Mouse (Mus musculus) telencephalon, adult 2 months (tissue): Measurements from ENCODE around the gene Eri2.

Source experiments
- DNase-seq: peaks from one replicate; pipeline ENCODE4 v3.0.0-alpha.2; 2011; ENCODE audit warnings: low read depth, low spot score

Gene Eri2

DNA sequence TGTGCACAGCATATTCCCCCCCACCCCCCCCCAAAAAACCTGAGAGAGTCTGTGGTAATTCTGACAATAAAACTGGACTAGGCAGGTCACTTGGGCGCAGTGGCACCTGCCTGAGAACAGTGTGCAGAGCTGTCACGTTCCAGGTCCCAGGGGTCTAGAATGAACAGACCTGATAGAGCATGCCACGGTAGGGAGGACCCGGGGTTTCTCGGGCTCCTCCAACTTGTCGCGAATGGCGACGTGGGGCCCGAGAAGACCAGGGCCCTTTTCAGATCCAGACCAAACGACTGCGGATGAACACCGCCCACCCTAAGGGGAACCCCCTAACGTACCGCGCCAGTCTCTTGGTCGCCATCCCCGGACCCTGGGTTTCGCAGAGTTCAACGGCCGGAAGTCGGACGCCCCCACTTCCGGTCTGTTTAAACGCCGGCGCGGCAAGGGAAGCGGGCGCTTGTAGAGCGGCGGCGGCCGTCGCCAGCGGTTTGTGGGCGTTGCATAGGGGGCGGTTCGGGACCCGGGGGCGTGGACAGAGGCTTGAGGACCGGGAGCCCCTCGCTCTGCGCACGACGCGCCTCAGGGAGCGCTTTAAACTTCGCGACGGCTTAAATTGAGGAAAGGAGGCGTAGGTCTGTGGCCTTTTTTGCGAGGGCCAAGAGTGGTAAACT lies at the start of gene Eri2, which contains the start of gene Rexo5:
TSS of gene Eri2 (minus strand) at position 473 of the 665 bp plus-strand sequence.
TSS of gene Rexo5 (plus strand) at position 421 of the 665 bp plus-strand sequence.
- peak; percentile 21 for DNase-seq

DNA sequence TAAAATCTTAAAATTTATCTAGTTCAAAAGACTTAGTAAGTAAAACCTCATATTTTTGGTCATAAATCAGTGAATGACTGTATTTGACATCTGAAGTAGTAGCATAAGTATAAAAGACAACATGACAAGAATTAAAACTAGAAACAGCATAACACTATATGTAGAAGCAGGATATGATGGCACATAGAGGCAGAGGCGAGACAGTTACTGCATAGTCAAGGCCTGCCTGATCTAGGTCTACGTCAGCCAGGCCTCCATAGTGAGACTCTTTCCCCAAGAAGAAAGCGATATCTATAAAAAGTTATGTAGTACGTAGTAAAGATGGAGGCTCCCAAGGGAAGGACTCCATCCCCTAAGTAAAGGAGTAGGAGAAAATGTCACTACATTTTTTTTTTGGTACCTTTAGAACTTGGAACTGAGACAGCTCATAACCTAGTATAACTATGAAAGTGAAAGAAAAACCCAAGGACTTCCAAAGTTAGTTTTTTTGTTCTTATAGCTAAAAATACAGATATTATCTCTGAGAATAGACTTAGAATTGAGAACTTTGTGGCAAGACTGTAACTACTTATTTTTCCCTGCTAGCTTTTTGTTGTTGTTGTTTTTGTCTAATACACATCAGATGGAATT lies 48.1 kb upstream of the Eri2 start:
- no peak for DNase-seq

DNA sequence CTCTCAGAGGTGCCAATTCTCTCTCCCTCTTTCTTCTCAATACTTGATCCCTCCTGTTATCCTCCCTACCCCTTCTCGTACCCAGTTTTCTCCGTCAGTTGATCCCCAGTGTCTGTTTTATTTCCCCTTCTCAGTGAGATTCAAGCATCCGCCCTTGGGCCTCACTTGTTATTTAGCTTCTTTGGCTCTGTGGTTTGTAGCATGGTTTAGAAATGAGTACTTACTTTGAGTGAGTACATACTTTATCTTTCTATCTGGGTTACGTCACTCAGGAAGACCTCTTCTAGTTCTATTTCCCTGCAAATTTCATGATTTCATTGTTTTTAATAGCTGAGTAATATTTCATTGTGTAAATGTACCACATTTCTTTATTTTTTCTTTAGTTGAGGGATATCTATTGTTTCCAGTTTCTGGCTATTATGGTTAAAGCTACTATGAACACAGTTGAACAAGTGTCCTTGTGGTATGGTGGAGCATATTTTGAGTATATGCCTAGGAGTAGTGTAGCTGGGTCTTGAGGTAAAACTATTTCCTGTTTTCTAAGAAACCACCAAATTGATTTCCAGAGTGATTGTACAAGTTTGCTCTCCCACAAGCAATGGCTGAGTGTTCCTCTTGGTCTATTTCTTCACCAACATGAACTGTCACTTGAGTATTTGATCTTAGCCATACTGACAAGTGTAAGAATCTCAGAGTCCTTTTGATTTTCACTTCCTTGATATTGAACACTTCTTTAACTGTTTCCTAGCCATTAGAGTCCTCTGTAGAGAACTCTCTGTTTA lies 42.3 kb upstream of the Eri2 start:
- DNase-seq, result no peak

DNA sequence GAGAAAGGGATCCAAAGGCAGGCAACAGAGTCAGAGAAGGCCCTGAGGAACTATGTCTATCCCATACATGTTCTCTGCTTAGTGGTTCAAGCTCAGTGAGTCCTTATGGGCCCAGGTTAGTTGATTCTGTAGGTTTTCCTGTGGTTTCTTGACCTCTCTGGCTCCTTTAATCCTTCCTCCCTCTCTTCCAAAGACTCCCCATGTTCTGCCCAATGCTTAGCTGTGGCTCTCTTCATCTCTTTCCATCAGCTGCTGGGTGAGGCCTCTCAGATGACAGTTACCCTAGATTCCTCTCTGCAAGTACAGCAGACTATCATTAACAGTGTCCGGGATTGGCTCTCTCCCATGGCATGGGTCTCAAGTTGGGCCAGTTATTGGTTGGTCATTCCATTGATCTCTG lies 41.5 kb upstream of the Eri2 start:
- no peak for DNase-seq

DNA sequence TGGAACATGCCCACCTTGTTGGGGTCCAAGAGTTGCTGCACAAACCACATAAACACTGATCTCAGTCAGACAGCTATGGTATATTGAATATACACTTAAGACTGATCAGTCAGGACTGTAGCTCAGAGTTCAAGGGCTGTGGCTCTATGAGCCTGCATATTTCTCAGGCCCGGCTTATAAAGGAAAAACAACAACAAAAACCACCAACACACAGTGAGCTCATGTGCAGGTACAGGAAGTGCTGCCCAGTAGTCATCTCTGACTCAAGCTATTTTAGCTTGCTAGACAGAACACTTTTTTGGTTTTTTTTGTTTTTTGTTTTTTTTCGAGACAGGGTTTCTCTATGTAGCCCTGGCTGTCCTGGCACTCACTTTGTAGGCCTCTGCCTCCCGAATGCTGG lies 14.9 kb upstream of the Eri2 start:
- DNase-seq, result no peak

DNA sequence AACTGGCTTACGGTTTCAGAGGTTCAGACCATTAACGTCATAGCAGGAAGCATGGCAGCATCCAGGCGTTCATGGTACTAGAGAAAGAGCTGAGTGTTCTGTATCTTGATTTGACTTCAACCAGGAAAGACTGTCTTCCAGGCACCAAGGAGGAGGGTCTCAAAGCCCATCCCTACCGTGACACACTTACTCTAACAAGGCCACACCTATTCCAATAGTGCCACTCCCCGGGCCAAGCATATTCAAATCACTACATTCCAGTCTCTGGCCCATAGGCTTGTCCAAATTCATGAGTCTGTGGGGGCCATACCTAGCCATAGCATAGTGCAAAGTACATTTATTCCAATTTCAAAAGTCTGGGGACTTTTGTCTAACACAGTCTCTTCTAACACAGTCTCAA lies 13.5 kb upstream of the Eri2 start:
- no peak for DNase-seq

DNA sequence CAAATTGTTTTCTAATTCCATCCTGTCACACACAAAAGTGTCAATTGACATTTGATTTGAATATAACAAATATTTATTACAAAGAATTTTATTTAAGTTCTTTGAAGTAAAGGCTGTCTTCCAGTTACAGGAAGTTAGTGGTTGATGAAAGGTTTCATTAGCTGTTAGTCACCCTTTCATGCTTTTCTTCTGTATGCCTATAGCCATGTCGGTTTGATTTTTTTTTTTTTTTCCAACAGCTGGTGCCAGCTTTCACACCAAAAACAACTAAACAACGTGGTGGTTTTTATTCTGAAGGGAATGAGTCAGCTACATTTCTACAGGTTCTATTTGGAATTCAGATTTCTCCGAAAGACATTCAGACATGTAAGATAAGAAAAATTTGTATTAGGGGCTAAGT lies 7.1 kb upstream of the Eri2 start:
- DNase-seq, result no peak

DNA sequence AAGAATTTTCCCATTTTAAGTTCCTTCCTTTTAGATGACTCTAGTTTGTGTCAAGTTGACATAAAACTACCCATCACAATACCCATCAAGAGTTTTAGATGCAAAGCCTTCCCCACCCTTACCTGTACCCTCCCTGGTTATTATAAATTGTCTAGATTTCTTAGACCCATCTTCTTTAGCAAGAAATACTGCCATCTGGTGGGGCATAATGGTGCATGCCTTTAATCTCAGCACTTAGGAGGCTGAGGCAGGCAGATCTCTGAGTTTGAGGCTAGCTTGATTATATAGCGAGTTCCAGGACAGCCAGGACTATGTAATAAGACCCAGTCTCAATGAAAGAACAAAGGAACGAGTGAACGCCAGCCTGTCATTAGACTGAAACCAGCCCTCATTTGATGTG lies 6.6 kb upstream of the Eri2 start:
- DNase-seq, result no peak

DNA sequence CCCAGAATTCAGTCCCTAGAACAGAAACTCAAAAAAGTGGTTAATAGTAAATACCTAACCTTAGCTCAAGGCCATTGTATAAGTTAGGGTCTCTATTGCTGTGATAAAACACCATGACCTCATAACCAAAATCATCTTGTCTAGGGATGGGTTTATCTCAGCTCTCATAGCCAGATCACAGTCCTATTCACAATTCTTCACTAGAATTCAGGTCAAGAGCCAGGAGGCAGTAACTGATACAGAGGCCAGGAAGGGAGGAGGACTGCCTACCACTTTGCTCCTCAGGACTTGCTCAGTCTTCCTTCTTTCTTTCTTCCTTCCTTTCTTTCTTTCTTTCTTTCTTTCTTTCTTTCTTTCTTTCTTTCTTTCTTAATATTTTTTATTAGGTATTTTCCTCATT lies 1.5 kb upstream of the Eri2 start:
- no peak for DNase-seq

DNA sequence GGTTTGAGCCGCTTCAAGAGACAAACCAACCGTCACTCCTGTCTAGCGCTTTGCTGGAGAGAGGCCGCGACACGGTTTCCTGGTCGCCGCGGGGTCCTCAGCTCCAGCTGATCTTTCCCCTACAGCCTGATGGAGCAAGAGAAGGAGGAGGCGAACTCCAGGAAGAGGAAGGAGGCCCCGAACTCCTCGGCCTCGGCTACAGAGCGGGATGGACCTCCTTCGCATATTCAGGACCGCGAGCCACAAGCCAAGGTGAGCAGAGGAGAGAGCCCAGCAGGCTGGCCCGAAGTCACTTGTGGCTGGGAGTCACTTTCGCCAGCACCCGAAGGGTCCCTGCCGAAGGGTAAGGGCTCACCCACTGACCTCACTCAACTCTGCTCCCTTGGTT lies 387 bp upstream of the Eri2 start:
- DNase-seq, result no peak

DNA sequence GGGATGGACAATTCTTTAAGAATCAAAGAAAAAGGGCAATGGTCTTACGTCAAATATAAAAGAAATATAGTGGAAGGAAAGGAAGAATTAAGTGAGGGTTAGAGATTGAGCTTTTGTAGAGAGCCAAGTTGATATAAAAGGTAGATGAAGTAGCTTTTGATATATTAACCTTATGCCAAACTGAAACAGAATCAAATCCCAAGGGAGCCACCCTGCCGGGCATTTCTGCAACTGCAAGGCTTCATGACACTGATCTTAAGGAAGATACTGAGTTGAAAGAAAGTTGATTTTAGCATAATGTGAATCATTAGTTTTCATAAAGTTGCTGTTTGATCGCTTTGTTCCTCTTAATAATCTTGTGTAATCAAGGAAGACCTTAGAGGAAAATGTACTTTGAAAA lies 4.8 kb downstream of the Eri2 start:
- no peak for DNase-seq

DNA sequence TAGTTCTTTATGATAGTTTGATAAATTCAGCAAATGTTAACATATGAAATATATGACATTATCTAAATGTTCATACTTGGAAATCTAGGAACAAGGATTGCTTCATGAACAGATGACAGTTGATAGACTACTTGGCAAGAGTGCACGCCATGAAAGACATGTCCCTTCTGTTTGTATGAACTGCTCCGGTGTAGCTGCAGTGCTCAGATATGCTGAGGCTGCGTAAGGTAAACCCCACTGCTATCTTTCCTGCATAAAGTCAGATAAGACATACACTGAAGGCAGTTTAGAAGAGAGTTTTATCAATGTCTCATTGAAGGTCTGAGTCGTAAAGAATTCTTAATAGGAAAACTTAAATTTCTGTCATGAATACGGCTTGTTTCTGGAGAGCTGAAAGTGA lies 8.9 kb downstream of the Eri2 start:
- no peak for DNase-seq

DNA sequence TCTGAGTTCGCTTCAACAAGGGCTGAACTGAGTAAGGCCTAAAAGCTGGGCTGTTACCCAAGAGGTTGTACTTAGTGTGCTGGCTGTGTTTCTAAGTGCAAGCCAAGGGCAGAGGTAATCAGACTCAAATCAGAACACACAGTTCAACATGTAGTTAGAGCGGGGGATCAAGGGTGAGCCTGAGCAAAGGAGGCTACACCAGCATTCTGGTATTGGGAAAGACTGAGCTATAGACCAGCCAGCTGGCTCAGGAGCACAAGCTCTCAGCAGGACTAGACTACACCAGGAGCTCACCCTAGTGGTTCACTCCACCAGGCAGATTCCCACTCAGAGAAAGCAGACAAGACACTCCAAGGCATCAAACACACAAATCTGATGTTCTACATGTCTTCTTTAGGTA lies 10.4 kb downstream of the Eri2 start:
- no peak for DNase-seq

DNA sequence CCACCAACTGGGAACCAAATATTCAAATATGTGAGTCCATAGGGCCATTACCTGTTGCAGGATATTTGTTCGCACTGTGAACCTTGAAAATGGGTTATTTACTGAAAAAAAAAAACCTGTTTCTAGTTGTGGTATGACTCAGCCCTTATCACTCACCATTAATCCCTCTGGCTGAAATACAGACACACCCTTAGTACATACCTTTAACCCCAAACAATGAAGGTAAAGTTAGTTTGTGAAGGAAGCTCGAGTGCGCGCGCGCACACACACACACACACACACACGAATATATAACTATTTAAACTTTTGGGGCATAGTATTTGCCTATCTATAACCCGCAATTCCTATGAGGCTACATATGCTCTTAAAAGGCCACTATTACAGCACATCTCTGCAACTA lies 24.0 kb downstream of the Eri2 start:
- DNase-seq, result no peak

DNA sequence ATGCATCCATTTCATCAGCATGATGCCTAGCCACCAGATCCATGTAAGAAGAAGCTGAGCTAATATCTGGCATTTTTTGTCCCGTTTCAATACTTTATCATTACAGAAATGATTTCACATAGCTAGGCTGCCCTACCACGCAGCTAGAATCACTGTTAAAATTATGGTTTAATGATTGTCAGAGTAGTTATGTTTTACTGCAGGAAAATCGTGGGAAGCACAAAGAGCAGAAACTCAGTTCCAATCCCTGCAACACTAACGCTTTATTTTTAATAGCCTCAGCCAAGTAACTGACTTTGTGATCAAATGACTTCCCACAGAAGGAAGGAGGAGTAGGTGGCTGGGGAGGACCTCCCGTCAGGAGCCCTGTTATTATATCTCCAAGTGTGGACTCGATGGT lies 26.9 kb downstream of the Eri2 start:
- DNase-seq, result no peak

DNA sequence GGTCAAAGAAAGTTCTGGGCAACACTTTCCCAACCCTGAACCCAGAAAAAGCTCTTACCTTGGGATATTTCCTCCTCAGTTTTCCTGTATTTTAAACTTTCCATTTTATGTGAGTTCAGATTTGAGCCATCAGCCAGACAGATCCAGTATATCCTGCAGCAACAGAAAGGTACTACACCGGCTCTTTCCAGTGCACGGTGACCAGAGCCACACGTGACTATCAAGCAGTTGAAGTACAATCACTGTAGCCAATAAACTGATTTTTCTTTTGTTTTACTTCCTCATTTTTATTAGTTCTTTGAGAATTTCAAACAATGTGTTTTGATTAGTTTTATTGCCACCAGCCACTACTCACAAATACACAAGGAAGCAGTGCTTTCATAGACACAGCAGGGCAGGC lies 29.5 kb downstream of the Eri2 start:
- no peak for DNase-seq

DNA sequence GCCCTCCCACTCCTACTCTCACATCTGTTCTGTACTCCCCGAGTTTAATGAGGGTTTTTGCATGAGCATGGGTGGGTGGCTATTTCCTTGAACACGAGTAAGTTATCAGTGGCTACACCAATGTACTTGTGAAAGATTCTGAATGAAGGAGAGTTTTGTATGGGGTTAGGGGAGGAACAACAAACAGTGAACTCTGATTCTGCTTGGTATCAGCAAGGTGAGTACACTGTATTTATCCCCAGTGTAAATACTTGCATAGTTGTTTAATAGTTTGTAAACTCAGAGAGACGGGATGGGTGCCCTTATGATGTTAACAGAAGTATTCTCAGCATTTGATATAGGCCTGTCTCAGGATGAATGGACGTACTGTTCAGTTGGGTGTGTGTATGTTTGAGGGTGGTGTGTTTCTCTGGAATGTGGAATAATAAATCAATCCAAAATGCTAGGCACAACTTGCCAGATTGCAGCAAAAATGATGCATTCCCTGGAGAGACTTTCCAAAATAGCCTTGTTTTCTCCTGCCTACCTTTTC lies 31.6 kb downstream of the Eri2 start:
- no peak for DNase-seq

DNA sequence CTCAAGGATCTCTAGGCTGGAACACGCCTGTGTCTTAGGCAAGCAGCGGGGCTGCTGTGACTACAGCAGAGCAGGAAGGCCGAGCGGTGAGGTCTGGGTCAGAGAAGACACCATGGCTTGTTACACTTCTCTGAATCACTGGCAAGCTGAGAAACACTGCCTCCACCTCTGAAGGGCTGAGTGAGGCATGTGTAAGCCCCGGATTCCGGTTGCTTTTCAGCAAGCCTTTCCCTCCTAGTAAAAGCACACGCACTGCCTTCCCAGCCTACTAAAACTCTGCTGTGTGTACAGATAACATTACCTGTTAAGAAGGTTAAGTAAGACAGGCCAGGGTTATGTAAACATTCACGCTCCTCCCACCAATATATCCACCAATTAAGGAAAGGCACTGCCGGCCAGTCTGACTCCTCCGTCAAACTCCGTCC lies 33.3 kb downstream of the Eri2 start, which contains the start of gene Acsm3:
TSS of gene Acsm3 (plus strand) at position 397 of the 425 bp plus-strand sequence.
- DNase-seq, result no peak

DNA sequence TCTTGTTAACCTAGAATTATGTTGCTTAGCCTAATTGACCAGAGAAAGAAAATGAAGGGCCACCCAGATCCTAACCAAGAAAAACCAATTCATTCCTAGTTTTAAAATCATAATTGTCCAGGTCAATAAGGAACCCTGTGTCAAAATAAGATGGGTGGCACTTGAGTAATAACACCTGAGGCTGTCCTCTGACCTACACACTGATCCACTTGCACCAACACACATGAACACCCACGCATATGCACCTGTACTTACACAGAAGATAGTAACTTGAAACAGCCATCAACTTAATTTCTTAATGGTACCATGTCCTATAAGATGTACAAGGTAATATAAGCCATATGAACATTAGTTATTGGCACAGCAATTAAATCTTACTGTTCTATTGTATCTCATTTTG lies 40.2 kb downstream of the Eri2 start:
- DNase-seq, result no peak

DNA sequence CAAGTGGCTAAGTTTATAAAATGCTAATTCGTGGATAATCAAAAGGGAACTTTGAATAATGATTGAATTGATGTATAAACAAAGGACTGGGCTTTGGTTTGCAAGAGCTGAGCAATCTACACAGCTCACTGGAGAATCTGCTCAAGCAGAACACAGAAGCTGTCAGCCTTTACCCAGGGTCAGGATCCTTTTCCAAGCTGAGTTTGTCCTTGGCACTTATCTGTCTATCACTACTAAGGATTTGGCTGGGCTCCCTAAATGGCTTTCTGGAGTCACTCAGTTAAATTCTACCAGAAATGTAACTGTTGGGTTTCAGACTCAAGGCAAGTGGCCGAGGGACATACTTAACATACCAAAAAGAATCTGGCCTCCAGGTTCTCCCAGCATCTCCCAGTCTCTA lies 43.9 kb downstream of the Eri2 start:
- DNase-seq, result no peak

DNA sequence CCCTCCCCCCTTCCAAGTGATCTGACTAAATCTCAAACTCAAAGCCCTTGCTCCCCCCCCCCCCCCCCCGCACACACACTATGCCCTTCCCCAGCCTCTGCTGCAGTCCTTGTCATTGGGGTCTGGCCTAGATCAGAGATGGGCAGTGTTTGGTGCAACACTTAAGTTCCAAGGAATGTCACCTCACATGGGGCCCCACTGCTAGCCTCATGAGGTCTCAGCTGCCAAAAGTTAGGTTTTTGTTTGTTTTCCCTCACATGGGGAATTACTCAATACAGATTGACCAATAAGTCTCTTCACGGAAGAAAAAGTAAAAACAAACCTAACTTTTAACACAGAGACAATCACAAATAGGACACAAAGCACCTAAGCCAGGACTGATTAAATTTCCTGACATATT lies 45.1 kb downstream of the Eri2 start:
- no peak for DNase-seq

DNA sequence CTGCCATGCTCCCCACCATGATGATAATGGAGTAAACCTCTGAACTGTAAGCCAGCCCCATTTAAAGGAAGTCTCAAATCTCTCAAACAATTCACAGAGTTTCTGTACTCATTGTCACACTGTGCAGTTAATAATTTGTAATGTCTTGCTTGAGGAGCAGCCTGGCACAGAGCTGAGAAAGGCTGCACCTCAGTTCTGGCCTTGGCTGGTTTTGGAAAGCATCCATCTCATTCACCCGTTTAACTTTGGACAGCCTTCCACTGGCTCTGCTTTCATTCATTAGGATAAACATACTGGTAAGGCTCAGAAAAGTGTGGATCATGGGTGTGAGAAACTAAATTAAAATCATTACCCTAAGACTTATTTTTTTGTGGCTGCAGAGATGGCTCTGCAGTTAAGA lies 48.0 kb downstream of the Eri2 start:
- DNase-seq, result no peak

DNA sequence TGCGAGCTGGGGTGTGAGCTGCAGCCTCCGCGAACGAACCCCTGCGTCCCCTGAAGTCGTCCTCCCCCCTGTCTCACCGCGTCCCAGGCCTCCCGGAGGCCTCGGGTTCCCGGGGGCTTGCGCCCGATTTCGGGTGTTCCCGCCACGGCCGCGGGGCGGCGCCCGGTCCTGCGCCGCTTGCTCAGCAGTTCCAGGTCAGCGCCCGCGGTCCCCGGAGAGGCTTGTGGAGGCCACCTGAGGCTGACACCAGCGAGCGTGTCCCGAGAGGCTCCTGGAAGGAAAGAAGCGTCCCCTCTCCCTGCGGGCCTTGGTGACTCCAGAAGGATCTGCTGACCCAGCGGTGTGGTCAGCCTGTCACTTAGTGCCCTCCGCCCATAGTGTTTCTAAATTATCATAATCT lies 49.5 kb downstream of the Eri2 start:
- no peak for DNase-seq
